Mouse (Mus musculus): ENCODE measurements around the gene Serpinb6a.

The Serpinb6a gene

GRCm38 (mm10) chr13:33905176-33905954 lies 97.2 kb downstream of the Serpinb6a start, which contains the start of gene Serpinb6c:
Serpinb6c (minus strand) TSS chr13:33905708.
- DNase-seq (ENCODE audit: low spot score) = no peak

- no peak for DNase-seq (ENCODE audit: low spot score)
These were observed 99.3 kb downstream of the Serpinb6a start for GRCm38 (mm10) chr13:33903290-33903689.

DNA sequence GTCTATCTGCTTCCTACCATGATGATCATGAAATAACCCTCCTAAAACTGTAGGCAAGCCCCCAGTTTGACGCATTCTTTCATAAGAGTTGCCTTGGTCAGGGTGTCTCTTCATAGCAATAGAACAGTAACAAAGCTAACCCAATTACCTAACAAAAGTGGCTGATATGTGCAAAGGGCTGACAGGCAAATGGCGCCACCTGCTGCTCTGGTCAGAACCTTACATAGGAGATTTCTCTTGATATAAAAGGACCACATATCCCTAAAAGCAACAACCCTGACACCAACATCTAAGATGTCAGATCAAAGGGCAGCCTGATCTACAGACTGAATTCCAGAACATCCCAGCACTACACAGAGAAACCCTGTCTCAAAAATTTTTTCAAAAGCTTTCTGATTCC lies 108.4 kb downstream of the Serpinb6a start:
- DNase-seq (ENCODE audit: low spot score) = peak; percentile 39
